Mouse (Mus musculus): ENCODE data around the gene Kcnj3.

Gene Kcnj3

GRCm38 (mm10) chr2:55532738-55533491, 97.1 kb downstream of the Kcnj3 start:
- peak; percentile 37 for DNase-seq

GRCm38 (mm10) chr2:55534946-55535345, 99.2 kb downstream of the Kcnj3 start:
- no peak for DNase-seq

- DNase-seq, result no peak
Observed at GRCm38 (mm10) chr2:55535482-55535881, 99.7 kb downstream of the Kcnj3 start.

DNA sequence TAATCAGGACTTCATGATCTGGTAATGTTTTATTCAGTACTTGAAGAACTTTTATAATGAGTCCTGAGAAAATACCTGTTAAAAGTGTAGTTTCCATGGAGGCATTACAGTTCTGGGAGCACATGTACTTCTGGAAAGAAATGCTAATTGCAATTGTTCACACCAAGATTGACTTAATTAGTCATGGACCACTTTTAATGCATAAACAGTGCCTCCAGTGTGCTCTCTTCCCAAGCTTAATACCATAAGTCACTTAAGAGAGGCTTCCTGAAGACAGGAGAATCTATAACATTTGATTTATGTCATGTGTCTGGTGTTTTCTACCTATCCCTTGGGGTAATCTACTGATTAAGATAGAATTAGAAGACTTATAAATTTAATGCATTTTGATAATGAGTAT, 111.8 kb downstream of the Kcnj3 start:
- no peak for DNase-seq

GRCm38 (mm10) chr2:55558368-55558985, 122.7 kb downstream of the Kcnj3 start:
- no peak for DNase-seq

DNA sequence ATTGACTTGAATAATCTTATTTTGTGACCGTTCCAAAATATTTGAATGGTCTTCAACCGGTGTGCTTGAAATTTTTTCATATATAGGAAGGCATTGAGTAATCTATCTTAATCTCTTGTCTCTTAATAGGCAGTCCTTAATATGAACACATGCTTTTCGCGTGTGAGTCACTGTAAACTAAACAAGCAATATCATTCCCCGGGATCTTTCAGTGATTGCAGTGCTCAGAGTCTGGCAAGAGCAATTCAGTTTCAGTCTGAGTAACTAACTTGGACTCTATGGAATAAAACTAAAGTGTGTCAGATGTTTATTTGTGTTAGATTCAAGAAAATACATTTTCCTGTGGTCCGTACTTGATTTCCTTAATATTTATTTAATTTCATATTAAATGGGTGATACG, 133.5 kb downstream of the Kcnj3 start:
- no peak for DNase-seq

- DNase-seq, result no peak
Observed at GRCm38 (mm10) chr2:55571425-55571824, 135.7 kb downstream of the Kcnj3 start.

GRCm38 (mm10) chr2:55580286-55580685, 144.5 kb downstream of the Kcnj3 start:
- DNase-seq, result no peak

GRCm38 (mm10) chr2:55591226-55591988, 155.6 kb downstream of the Kcnj3 start:
- peak; percentile 41 for DNase-seq
